Mouse (Mus musculus) liver, embryonic 13.5 days (tissue): ENCODE measurements around the gene Arl5c. TPM values are rescaled to one million over a fixed set of nuclear protein-coding genes. Genes with fewer than 3 reads are reported as not detected.

Source experiments
- ATAC-seq: fragments of 200-750 bp; cut with Nextera tagmentation; 2 replicates; pipeline ENCODE4 v1.8.0; 2017; ENCODE audit warnings: low read depth, mild to moderate bottlenecking, moderate number of reproducible peaks, moderate library complexity
- DNase-seq: peaks from one replicate; pipeline ENCODE4 v3.0.0; 2022
- H3K27ac ChIP-seq: fragments of 300-500 bp; sonication (generic); 2 replicates; pipeline ENCODE4 v1.5.1; 2015; ENCODE audit warnings: moderate library complexity, mild to moderate bottlenecking, inconsistent platforms
- H3K27me3 ChIP-seq: fragments of 300-500 bp; sonication (generic); 2 replicates; pipeline ENCODE4 v1.6.1; 2015; ENCODE audit warnings: mild to moderate bottlenecking, inconsistent platforms
- H3K36me3 ChIP-seq: fragments of 300-500 bp; sonication (generic); 2 replicates; pipeline ENCODE4 v1.6.1; 2015; ENCODE audit warnings: mild to moderate bottlenecking, inconsistent platforms
- H3K4me1 ChIP-seq: fragments of 300-500 bp; sonication (generic); replicated peaks from 2 replicates; pipeline ENCODE4 v1.6.1; 2015; ENCODE audit warnings: inconsistent platforms
- H3K4me2 ChIP-seq: fragments of 300-500 bp; sonication (generic); 2 replicates; pipeline ENCODE4 v1.6.1; 2015; ENCODE audit warnings: inconsistent platforms, mild to moderate bottlenecking, moderate library complexity
- H3K4me3 ChIP-seq: fragments of 300-500 bp; sonication (generic); replicated peaks from 2 replicates; pipeline ENCODE4 v1.5.1; 2015; ENCODE audit warnings: mild to moderate bottlenecking, inconsistent platforms
- H3K9ac ChIP-seq: fragments of 300-500 bp; sonication (generic); 2 replicates; pipeline ENCODE4 v1.6.1; 2015; ENCODE audit warnings: mild to moderate bottlenecking, inconsistent platforms
- H3K9me3 ChIP-seq: fragments of 300-500 bp; sonication (generic); replicated peaks from 2 replicates; pipeline ENCODE4 v1.6.1; 2016; ENCODE audit warnings: inconsistent platforms
- WGBS: fragments of 180-500 bp; shearing (Covaris S2); methylation state at CpG from one replicate; pipeline ENCODE4 v1.1.7; 2015; ENCODE audit not compliant: insufficient replicate concordance; 5-methylcytosine and 5-hydroxymethylcytosine counted together
- polyA plus RNA-seq: library from polyadenylated mRNA; unstranded; fragments of >200 nt; fragmentation: Nextera tagmentation; extraction: Ambion mirVana; gene quantifications from 2 replicates; pipeline ENCODE4 v1.2.1, GENCODE M21; 2015

Arl5c gene
- polyA plus RNA-seq, 1 experiment from 2014 or later = 12.8 TPM

GRCm38 (mm10) chr11:97988530-97989096 lies 7.4 kb downstream of the Arl5c start:
- H3K9me3 ChIP-seq = no peaks in the 10 kb centered on the region
- peak overlapping the region; percentile 86 for H3K4me3 ChIP-seq
- H3K27ac ChIP-seq = peak overlapping the region; percentile 91
- peaks cover 41% of the 10 kb centered on the region for H3K4me1 ChIP-seq
- H3K36me3 ChIP-seq = no peaks in the 10 kb centered on the region
- H3K9ac ChIP-seq = peak overlapping the region; percentile 85
- peaks cover 44% of the 10 kb centered on the region for H3K27me3 ChIP-seq
- DNase-seq (peak; percentile 84), ATAC-seq (peak; percentile 83)
- under 1% methylated on average over 26 of the region's 26 CpGs for WGBS
- peak overlapping the region; percentile 91 for H3K4me2 ChIP-seq

GRCm38 (mm10) chr11:97987551-97988526 lies 8.1 kb downstream of the Arl5c start:
- Histone ChIP-seq H3K4me1 (peaks cover 41% of the 10 kb centered on the region), H3K36me3 (no peaks in the 10 kb centered on the region), H3K27me3 (peaks cover 47% of the 10 kb centered on the region), H3K4me3 (peak overlapping the region; percentile 86), H3K9ac (peak overlapping the region; percentile 85), H3K9me3 (no peaks in the 10 kb centered on the region), H3K27ac (peak overlapping the region; percentile 91), H3K4me2 (peak overlapping the region; percentile 91)
- WGBS = under 1% methylated on average over 42 of the region's 42 CpGs
- ATAC-seq (peak; percentile 73), DNase-seq (peak; percentile 84)

- no peaks in the 10 kb centered on the region for H3K9me3 ChIP-seq
- 28% methylated on average over 17 of the region's 17 CpGs for WGBS
- peak overlapping the region; percentile 86 for H3K4me3 ChIP-seq
- H3K27me3 ChIP-seq = peaks cover 47% of the 10 kb centered on the region
- ATAC-seq = no peak
- no peak for DNase-seq
- no peaks in the 10 kb centered on the region for H3K36me3 ChIP-seq
- H3K4me2 ChIP-seq = peak overlapping the region; percentile 91
- H3K9ac ChIP-seq = peak overlapping the region; percentile 71; the same call in 1 of the 2 replicates
- peaks cover 41% of the 10 kb centered on the region for H3K4me1 ChIP-seq
- H3K27ac ChIP-seq = no peak overlapping the region
These were observed 9.1 kb downstream of the Arl5c start for GRCm38 (mm10) chr11:97986738-97987465.

- DNase-seq (no peak), ATAC-seq (no peak)
- H3K4me2 ChIP-seq = peak within 1 kb of the TSS; percentile 91
- peak within 1 kb of the TSS; percentile 71 for H3K9ac ChIP-seq
- H3K27ac ChIP-seq = no peak within 1 kb of the TSS
- no peaks in the 10 kb centered on the region for H3K36me3 ChIP-seq
- WGBS = 4% methylated on average over 66 of the region's 74 CpGs
- peaks cover 55% of the 10 kb centered on the region for H3K27me3 ChIP-seq
- peak within 1 kb of the TSS; percentile 86 for H3K4me3 ChIP-seq
- peaks cover 41% of the 10 kb centered on the region for H3K4me1 ChIP-seq
- H3K9me3 ChIP-seq = no peaks in the 10 kb centered on the region
These were observed 10.0 kb downstream of the Arl5c start, which contains the start of gene Plxdc1 for GRCm38 (mm10) chr11:97985727-97986677. Plxdc1 (minus strand) TSS chr11:97986444.

- Histone ChIP-seq H3K4me1 (peaks cover 24% of the 10 kb centered on the region), H3K9me3 (no peaks in the 10 kb centered on the region), H3K4me2 (no peak overlapping the region), H3K9ac (no peak overlapping the region), H3K27ac (no peak overlapping the region), H3K4me3 (no peak overlapping the region), H3K27me3 (peaks cover 60% of the 10 kb centered on the region), H3K36me3 (no peaks in the 10 kb centered on the region)
- DNase-seq = no peak
- WGBS = 70% methylated on average over 1 of the region's 1 CpGs
- ATAC-seq = no peak
These were observed 12.0 kb downstream of the Arl5c start for GRCm38 (mm10) chr11:97983983-97984382.

- Histone ChIP-seq H3K27ac (no peak overlapping the region), H3K4me3 (no peak overlapping the region), H3K4me2 (no peak overlapping the region), H3K36me3 (no peaks in the 10 kb centered on the region), H3K9ac (no peak overlapping the region), H3K4me1 (peaks cover 23% of the 10 kb centered on the region), H3K9me3 (no peaks in the 10 kb centered on the region), H3K27me3 (peaks cover 60% of the 10 kb centered on the region)
- DNase-seq (no peak), ATAC-seq (no peak)
- WGBS = 69% methylated on average over 3 of the region's 3 CpGs
These were observed 12.5 kb downstream of the Arl5c start for GRCm38 (mm10) chr11:97983506-97983905.

- Histone ChIP-seq H3K9me3 (no peaks in the 10 kb centered on the region), H3K27me3 (peaks cover 62% of the 10 kb centered on the region)
- ATAC-seq = no peak
These were observed 13.3 kb downstream of the Arl5c start for GRCm38 (mm10) chr11:97982721-97983120.

GRCm38 (mm10) chr11:97980531-97980966 lies 15.4 kb downstream of the Arl5c start:
- H3K9me3 ChIP-seq = no peaks in the 10 kb centered on the region
- no peaks in the 10 kb centered on the region for H3K36me3 ChIP-seq
- DNase-seq (no peak), ATAC-seq (no peak)
- 64% methylated on average over 9 of the region's 9 CpGs for WGBS
- H3K4me1 ChIP-seq = no peaks in the 10 kb centered on the region
- no peak overlapping the region for H3K4me2 ChIP-seq
- no peak overlapping the region for H3K27ac ChIP-seq
- H3K4me3 ChIP-seq = no peak overlapping the region
- no peak overlapping the region for H3K9ac ChIP-seq
- H3K27me3 ChIP-seq = peaks cover 47% of the 10 kb centered on the region

More at GRCm38 (mm10) chr11:97982721-97983120, 13.3 kb downstream of the Arl5c start:
- H3K4me3 ChIP-seq = no peak overlapping the region
- H3K4me1 ChIP-seq = peaks cover 20% of the 10 kb centered on the region
- no peak overlapping the region for H3K9ac ChIP-seq
- DNase-seq = no peak
- 69% methylated on average over 9 of the region's 9 CpGs for WGBS
- no peaks in the 10 kb centered on the region for H3K36me3 ChIP-seq
- no peak overlapping the region for H3K4me2 ChIP-seq
- H3K27ac ChIP-seq = no peak overlapping the region

GRCm38 (mm10) chr11:97979824-97980495 lies 16.0 kb downstream of the Arl5c start:
- no peak for DNase-seq
- H3K27me3 ChIP-seq = peaks cover 41% of the 10 kb centered on the region

GRCm38 (mm10) chr11:97978392-97978791 lies 17.6 kb downstream of the Arl5c start:
- ATAC-seq = no peak
- H3K27me3 ChIP-seq = peaks cover 25% of the 10 kb centered on the region
- 73% methylated on average over 13 of the region's 13 CpGs for WGBS

More at GRCm38 (mm10) chr11:97979824-97980495, 16.0 kb downstream of the Arl5c start:
- no peaks in the 10 kb centered on the region for H3K36me3 ChIP-seq
- H3K9ac ChIP-seq = no peak overlapping the region
- H3K4me2 ChIP-seq = no peak overlapping the region
- H3K4me3 ChIP-seq = no peak overlapping the region
- no peak overlapping the region for H3K27ac ChIP-seq
- no peaks in the 10 kb centered on the region for H3K4me1 ChIP-seq
- ATAC-seq = no peak
- H3K9me3 ChIP-seq = no peaks in the 10 kb centered on the region
- 60% methylated on average over 10 of the region's 10 CpGs for WGBS

More at GRCm38 (mm10) chr11:97978392-97978791, 17.6 kb downstream of the Arl5c start:
- no peak for DNase-seq
- Histone ChIP-seq H3K9ac (no peak overlapping the region), H3K4me2 (no peak overlapping the region), H3K4me3 (no peak overlapping the region), H3K4me1 (no peaks in the 10 kb centered on the region), H3K9me3 (no peaks in the 10 kb centered on the region), H3K27ac (no peak overlapping the region), H3K36me3 (no peaks in the 10 kb centered on the region)
